Mouse (Mus musculus) cerebellum, postnatal 10 days (tissue): ENCODE results near the gene 4933428G20Rik.

Experiments
- DNase-seq, 2 experiments: peaks; one replicate each; pipeline ENCODE4 v3.0.0; 2021; ENCODE audit warnings: mixed read lengths in 2 of 2

4933428G20Rik gene

DNA sequence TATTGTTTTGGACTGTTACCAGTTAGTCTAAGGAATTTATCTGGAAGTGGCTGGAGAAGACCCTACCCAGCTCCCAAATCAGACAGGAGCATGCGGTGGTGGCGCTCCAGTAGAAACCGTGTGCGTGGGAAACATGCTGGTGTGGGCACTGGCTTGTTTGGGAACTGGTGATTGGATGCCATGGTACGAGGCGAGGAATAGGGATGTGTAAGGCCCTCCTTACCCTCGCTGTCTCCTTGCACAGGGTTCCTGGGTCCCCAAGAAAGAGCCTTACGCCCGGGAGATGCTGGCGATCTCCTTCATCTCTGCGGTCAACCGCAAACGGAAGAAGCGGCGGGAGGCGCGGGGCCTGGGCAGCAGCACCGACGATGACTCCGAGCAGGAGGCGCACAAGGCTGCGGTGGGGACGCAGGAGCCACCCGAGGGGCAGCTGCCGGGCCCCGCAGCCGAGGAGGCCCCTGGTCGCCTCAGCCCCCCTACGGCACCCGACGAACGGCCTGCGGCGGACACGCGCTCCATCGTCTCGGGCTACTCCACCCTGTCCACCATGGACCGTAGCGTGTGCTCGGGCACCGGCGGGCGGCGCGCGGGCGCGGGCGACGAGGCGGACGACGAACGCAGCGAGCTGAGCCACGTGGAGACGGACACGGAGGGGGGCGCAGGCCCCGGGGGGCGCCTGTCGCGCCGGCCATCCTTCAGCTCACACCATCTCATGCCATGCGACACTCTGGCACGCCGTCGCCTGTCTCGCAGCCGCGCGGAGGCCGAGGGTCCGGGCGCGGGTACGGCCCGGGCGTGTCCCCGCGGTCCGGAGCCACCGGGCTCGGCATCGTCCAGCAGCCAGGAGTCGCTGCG, at the start of gene 4933428G20Rik:
4933428G20Rik (minus strand) TSS at position 476 of the 855 bp plus-strand sequence.
- DNase-seq, result peak in 1 of 2 experiments; percentile 37

DNA sequence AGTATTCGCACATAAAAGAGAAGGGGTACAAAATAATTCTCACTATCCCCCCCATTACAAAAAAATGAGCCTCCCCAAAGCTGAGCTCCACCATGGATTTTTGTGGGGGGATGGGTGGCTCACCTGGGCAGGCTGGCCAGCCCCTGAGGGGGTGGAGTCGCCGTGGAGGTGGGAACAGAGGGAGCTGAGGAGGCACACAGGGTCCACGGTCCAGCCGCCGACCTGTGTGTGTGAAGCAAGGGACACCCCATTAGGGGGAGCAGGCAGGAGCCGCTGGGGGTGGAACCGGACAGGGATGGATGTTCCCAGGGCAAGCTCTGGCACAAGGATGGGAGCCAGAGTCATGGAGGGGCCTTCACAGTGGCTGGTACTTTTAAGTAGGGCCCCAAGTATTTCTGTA, 48.6 kb upstream of the 4933428G20Rik start:
- DNase-seq, result peak in 1 of 2 experiments; percentile 40

DNA sequence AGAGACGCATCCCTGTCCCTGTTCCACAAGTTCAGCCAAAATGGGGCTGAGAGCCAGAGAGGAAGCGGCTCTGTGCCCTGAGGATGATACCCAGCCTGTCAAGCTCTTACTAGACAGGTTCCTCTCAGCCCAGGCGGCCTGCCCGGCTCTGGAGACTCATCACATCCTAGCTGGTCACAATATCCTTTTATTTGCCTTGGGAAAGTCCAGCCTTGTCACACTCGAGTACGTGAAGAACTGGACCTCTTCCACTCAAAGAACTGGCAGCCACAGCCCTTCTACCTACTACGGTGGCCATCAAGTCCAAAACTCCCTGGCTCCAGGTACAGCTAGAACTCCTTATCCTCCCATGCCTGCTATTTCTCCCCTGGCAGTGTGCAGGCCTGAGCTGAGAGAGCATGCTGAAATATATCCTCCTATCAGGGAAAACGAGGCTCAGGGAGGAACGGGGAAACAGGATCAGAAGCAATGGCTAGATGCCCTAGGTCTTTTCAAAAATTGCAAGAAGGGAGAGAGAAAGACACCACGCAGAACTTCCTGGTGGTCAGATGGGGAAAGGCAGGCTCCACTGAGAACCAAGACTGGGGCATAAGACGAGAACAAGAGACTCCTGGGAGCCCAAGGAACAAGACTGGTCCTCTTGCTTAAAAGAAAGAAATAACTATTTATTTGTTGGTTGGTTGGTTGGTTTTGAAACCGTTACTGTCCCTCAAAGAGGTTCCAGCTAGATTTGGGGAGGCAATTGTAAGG, 48.0 kb upstream of the 4933428G20Rik start:
- DNase-seq, result peak; percentile 40 to 53

DNA sequence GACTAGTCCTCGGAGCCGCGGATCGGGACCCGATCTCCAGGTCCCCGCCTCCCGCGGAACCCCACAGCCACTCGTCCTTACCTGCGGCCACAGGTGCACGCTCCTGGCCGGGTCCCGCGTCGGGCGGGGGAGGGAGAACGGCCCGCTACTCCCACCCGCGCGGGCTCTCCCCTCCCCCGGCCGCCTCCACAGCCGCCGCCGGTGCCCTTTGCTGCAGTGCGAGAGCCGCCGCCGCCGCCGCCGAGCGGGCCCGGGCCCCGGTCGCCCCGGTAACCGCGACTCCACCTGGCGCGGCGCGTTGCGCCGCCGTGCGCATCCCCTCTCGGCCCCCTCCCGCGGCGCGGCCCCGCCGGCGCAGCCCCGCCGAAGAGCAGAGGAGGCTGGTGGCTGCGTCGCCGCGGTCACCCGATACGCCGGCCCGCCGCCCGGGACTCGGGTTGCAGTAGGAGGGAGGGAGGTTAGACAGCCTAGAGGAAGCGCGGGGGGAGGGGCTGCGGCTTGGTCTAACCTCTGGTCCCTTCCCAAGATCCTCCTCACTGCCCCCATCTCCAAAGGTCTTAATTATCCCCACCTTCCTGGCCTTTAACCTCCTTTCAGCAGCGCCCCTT, 46.8 kb upstream of the 4933428G20Rik start:
- peak; percentile 71 to 79 for DNase-seq

DNA sequence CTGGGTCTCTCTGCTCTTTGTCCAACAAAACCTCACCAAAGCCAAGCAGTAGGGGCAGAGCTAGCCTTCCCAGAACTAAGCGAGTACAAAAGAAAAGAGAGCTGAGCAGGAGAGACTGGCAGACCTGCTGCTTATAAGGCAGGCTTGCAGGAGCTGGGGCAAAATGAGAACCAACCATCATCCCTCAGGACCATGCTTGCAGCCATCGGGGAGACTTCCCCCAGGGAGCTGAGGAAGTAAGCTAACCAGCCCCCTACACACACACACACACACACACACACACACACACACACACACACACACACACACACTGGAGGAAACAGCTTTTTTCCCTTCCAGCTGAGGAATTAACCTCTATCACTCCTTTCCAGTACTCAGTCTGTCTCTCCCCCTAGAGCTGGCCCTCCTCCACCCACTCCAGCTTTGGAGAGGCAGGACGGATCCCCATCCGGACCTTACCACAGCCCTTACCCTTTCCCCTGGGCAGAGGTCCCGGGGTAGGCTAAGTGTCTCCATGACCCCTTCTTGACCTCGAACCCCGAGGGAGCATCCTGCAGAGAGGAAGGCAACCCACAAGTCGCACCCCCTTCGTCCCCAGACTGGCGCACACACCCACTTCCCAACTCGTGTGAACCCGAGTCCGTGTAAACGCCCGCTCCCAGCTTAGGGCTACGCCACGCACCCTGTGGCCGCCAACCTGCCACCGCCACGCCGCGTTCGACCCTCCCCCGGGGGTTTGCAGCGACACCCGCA, 45.8 kb upstream of the 4933428G20Rik start:
- peak; percentile 53 to 56 for DNase-seq

DNA sequence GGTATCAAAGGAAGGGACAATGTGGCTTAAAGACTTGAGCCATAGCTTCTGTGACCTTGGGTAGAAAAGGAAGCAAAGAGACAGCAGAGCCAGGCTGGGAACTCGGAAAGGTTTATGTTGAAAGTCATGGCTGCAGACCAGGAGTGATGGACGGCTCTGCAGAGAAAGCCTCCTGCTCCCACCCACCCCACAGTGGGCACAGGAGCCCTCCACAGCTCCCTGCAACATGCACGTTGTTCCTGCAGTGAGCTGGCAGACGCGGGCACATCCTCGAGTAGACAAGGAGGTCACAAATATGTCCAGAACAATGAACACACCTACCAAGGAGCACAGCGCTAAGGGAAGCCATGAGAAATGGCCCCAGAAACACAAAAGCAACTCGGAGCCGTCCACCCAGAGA, 43.7 kb upstream of the 4933428G20Rik start:
- no peak for DNase-seq

DNA sequence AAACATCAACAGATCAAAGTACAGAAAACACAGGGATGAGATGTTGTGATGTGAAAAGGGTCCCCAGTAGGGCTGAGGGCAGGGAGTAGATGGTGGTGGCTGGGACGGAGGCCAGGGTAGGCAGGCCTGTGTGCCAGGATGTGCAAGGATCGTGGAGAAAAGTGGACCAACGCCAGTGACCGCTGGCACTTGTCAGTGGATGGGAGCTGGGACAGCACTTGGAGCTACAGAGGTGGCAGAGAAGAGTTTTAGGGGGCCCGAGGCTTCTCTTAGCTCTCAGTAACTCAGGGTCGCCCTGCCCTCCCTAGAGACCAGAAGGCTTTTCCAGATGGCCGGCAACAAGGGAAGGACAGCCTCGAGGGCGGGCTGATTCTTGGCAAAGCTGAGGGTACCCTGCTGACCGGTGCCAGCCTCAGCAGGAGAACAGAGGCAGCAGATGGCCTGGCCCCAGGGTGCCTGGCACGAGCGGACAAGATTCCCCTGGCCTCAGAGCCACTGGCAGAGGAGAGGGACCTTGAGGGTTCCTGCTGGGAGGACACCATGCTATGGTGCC, 43.1 kb upstream of the 4933428G20Rik start:
- peak; percentile 96 to 97 for DNase-seq

DNA sequence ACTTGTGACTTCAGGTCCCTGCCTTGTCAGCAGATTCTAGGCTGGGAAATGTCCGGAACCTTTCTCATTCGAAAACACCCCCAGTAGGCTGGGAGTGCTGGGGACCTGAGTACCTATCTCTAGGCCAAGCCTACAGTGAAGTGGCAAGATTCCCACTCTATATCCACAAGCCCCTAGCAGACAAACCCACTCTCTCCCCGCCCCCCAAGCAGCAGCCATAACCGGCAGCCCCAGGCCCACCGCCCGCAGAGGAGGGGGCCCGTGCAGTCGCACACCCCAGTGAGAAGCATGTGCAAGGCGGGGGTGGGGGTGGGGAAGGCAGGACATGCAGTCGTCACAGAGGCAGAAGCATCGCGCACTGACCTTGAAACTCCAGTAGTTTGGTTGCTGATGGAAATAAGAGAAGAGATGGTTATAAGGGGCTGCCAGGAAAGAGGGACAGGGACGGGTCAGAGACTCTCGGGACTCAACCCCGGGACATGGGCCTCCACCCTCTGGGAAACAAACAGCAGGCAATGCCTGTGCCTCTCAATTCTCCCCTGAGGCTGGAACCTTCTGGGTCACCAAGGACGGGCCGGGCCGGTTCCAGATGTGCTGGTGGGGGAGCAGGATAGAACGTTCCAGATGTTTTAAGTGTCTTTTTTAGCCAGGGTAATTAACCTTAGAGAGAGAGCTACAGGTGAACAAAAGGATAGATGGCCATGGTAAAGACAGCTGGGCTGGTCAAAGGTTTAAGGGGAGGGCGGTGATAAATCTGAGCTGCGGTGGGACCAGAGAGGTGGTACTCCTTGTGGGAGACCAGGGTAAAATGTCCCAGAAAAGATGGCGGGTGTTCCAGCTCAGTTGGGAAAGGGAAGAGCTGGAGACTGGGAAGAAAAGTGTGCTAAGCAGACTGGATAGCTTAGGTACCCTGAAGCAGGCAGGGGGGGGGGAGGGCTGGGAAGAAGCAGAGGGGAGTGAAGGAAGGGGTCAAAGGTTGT, 42.3 kb upstream of the 4933428G20Rik start:
- DNase-seq, result peak; percentile 51

DNA sequence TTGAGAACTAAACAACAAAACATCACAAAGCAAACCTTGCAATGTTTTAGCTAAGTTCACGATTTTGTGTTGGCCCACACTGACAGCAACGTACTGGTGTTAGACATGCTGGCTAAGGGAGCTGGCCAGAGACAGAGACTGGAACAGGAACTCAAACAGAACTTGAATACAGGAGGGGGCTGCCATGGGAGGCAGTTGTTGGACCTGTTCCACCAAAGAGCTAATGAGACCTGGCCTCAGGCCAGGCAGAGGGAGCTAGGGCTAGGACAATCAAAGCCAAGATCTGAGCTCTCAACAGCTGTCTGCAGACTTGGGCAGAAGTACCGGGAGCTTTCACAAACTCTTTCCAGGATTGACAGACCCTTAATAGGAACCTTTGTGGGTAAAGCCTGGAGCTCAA, 40.5 kb upstream of the 4933428G20Rik start:
- peak; percentile 88 to 92 for DNase-seq

DNA sequence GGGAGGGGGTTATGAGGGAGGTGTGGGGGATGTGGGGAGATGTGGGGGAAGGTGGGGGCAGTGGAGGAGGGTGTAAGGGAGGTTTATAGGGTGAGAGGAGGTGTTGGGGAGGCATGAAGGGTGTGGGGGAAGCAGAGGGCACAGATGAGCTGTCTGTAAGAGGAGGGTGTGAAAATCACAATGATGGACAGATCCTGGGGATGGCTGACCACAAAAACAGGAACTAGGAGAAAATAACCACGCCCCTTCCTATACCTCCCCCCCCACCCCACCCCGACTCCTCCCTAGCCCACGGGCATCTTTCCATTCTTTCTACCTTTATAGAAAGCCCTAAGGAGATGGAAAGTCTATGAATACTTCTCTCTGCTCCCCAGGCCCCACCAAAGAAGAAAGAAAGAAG, 40.0 kb upstream of the 4933428G20Rik start:
- DNase-seq, result no peak

DNA sequence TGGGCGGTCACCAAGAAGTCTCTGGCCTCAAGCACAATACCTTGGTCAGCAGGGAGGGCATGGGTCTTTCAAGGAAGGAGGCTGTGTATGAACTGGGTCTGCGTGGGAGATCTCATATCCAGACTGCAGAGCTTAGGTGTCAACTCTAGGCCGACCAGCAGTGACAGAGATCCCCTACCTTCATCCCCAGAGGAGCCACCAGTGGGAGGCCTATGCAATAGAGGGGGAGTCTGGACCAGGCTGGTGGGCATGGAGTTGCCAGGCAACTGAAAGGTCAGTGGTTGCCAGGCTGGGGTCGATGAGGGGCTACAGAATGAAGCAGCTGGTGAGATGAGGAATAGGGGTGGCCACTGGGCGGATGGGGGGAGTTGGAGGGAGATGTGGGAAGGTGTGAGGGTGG, 39.5 kb upstream of the 4933428G20Rik start:
- peak in 1 of 2 experiments; percentile 63 for DNase-seq

DNA sequence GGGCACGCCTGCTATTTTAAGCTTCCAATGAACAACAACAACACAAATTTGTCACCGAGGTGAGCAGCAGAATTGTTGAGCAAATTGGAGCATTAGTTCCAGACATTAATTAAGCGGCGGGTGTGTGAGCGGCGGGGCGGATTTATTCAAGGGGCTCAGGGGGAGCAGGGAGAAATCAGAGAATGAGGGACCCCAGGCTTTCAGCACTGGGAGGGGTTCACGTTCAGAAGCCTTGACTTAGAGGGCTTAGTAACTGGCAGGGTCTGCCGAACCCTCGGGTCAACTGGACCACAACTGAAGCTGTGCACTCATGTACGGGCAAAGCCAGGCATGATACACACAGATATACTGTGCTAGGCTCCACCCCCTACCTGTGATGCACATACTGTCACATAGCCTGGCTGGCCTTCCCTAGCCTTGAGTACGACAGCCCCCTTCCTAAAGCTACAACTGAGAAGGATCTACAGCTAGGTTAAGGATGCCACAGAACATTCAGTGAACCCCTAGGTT, 37.5 kb upstream of the 4933428G20Rik start:
- DNase-seq, result peak; percentile 71 to 73

DNA sequence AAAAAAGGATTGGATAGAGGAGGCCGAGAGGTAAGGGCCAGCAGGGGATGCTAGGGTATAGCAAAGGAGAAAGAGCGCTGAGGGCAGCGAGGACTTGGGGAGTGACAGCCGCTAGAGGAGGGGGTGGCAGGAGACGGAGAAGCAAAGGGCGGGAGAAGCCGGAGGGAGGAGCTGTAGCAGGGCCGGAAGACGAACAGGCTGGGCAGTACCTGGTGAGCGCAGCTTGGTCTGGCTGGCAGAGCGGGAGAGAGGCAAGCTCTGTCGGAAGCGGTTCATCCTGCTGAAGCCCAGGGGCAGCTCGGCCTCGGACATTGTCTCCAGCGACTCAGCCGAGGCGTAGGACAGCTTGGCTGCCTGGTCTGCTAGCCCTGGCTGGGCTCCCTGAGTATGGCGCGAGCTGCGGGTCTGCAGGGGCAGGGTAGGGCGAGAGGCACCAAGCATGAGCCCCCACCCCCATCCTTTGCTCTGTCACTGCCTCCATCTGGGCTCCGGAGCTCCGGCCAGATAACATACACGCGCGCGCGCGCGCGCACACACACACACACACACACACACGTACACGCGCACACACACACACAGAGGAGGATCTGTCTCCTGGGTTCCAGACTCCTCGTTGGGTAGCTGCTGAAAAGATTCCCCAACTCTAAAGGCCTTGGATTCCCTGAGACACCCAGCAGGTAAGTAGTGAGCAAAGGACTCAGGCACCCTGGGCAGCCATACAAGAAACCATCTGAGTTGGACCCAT, 36.9 kb upstream of the 4933428G20Rik start:
- peak; percentile 96 to 97 for DNase-seq

DNA sequence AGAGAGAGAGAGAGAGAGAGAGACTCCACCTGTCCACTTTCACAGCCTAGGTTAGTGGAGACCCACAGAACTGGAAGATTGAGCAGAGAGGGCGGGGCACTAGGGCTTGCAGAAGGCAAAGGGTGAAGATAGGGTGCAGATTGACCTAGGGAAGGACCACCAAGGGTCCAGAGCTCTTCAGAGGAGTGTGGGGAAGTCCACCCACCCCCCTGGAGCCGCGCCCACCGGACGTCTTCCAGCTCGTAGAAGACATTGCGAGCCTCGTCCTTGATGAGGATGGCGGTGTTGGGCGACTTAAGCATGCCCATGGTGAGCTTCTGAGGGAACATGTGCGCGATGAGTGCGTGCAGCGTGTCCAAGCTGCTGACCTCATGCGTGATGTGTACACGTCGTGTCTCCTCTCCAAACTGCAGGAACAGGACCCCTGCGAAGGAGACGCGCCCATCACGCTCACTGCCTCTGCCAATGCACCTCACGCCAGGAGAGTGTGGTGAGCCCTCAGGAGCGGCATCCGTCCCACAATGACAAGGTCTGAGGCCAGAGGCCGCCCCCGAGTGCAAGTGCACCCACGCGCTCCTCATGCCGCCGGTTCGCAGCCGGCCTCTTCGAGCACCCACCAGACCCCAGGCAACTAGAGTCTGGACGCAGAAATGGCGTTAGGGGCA, 36.1 kb upstream of the 4933428G20Rik start:
- peak; percentile 77 to 81 for DNase-seq

DNA sequence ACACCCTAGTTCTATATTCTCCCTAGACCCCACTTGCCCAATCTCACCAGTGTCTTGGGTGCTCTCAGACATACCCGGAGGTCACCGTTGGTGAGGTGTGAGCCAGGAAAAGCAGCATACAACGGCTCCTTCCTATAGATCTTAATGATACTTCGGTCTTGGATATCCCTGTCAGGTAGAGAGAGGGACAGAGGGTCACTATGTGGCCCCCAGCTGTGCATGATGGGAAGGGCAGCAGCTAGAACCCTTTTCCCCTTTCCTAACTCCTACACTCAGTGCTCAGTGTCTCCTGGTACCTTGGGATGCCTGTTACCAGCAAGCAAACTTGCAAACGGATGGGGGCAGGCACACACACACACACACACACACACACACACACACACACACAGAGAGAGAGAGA, 35.5 kb upstream of the 4933428G20Rik start:
- peak; percentile 49 to 61 for DNase-seq

DNA sequence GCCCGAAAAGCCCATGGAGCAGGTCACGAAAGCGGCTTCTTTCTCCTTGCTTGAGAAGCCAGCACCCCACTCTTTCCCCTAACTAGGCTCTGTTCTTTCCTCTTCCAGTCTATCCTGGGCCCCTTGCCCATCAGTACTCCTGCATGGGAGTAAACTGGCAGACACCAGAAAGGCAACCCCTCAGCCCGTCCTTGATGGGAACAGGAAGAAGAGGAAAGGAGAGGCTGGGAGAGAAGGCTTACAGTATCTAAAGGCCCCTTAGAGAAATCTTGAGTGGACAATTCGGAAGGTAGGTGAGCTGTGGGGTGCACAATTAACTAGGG, 35.1 kb upstream of the 4933428G20Rik start:
- peak in 1 of 2 experiments; percentile 66 for DNase-seq

DNA sequence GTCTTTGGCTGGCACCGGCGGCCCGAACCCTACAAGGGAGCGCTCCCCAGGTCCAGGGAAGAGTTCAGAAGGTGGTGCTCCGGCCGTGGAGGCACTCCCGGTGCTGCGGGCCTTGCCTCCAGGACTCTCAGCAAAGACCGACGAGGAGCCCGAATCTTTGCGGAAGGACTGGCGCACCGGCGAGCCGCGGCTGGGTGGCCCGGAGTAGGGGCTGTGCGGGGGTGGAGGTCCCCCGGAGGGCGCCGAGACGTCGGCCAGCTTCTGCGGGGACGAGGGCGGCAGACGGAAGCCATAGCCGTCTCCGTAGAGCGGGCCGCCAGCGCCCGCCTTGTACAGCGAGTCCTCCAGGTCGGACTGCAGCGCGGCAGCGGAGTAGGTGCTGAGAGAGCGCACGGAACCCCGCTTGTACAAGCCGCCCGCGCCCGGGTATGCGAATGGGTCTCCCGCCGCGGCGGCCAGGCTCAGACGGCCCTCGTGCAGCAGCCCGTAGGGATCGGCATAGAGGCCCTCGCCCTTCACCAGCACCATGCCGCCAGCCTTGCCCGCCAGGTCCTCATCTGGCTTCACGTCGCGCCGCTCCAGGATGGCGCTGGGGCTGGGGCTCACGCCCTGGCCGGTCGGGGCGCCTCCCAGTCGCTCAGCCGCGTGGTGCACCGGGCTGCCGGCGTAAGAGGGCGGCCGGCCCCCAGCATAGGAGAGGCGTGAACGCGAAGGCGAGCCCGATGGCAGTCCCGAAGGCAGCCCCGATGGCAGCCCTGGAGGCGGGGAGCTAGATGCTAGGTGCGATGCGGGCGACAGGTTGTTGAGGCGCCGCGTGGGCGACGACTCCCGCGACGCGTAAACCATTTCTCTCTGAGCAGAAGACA, 34.5 kb upstream of the 4933428G20Rik start:
- peak; percentile 60 to 73 for DNase-seq

DNA sequence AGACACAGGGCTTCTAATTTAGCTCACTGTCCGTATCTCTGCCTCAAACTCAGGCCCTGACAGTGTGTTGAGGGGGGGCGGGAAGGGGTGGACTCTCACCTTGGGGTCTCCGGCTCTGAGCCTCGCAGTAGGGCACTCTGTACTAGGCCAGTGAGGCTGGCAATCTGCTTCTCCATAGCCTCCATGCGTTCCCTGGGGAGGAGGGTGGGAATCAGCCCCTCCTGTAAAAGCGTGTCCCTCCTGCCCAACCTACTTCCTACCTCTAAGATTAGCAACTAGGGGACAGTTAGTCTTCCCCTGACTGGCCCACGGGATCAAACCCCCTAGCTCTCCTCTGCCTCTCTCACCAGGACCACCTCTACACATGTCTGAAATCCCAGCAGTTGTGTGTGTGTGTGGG, 33.5 kb upstream of the 4933428G20Rik start:
- DNase-seq, result peak; percentile 66 to 71
